In the genomic region with DNA sequence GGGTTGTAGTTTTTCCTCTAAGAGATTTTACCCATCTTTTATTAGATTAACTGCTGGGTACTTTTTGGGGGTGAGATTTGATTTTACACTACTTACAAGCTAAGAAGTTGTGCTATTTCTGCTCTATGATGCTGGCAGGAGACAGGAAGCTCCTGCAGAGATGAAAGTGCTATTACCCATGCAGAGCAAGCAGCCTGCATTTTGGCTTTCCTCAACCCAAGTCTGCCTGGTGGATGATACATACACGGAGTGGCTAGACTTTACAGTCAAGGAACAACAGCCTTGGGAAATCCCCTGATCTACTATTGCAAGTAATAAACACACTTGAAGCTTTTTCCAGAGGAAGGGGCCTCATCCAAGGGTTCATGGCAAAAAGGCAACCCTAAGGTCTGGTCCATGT, we compare ENCODE assay signal across 28 mouse cellular contexts.
A peak's percentile ranks its signal among the peaks of the same experiment; 100 is the strongest.
DNase-seq lines count a peak whose midpoint lies in the region; ATAC-seq and TF ChIP-seq lines count a peak whose summit lies in the region.
"Had no signal": no experiment of that assay in that cellular context is flagged by ENCODE, and none has a peak within 500 bp of the region (broad histone marks: within the 10 kb centered on the region; RNA-seq: fewer than 3 reads in every experiment).

No protein-coding gene starts in this region.

- DNase-seq in B cell, adult 2 months = peak; percentile 31 to 39
- peak; percentile 14 to 26 for DNase-seq in CD8-positive naive resting alpha-beta T cell, adult 2 months (ENCODE audit: low read depth in 2 of 2, low spot score in 2 of 2)
- DNase-seq in induced T-regulatory cell, adult 2 months (ENCODE audit: low read depth) = peak; percentile 22
- DNase-seq in thymus, postnatal 0 days (ENCODE audit: low spot score) = peak; percentile 52
- no peak for DNase-seq in urinary bladder, postnatal 25 days (ENCODE audit: low spot score)
- DNase-seq in midbrain, postnatal 0 days (ENCODE audit: low spot score) = no peak
- DNase-seq in heart, postnatal 14 days = no peak
- DNase-seq: adrenal gland, adult 8-10 months; cerebellum, adult 2 months; cerebellum, postnatal 25 days; gastrocnemius, postnatal 36 days; heart, postnatal 4 days; kidney, postnatal 4 days; left cerebral cortex, postnatal 4 days; midbrain, embryonic 14.5 days had no signal

- no peak overlapping the region for H3K27ac ChIP-seq in intestine, embryonic 16.5 days (ENCODE audit: low read length)
- no peak overlapping the region for H3K27ac ChIP-seq in midbrain, postnatal 0 days (ENCODE audit: low read depth, low read length)
- H3K27ac ChIP-seq: forebrain, embryonic 13.5 days; heart, embryonic 15.5 days; hindbrain, embryonic 15.5 days; kidney, embryonic 15.5 days; left cerebral cortex, adult 2 months; limb, embryonic 15.5 days; liver, embryonic 14.5 days; lung, embryonic 15.5 days; neural tube, embryonic 13.5 days had no signal

- no peak for TF ChIP-seq CTCF in midbrain, postnatal 0 days (IDR thresholded peaks at IDR 0.05)

- H3K4me3 ChIP-seq in intestine, embryonic 16.5 days (ENCODE audit: low read length) = no peak overlapping the region
- no peak overlapping the region for H3K4me3 ChIP-seq in midbrain, postnatal 0 days (ENCODE audit: low read depth, low read length)
- H3K4me3 ChIP-seq: forebrain, embryonic 13.5 days; heart, embryonic 15.5 days; hindbrain, embryonic 15.5 days; kidney, embryonic 15.5 days; left cerebral cortex, adult 2 months; limb, embryonic 15.5 days; lung, embryonic 15.5 days; neural tube, embryonic 13.5 days had no signal

- WGBS in intestine, embryonic 16.5 days = 39% methylated on average over 1 of the region's 1 CpGs
- WGBS in midbrain, postnatal 0 days = 30% methylated on average over 1 of the region's 1 CpGs

- H3K9me3 ChIP-seq in intestine, embryonic 16.5 days (ENCODE audit: control insufficient read depth, low read length) = no peaks in the 10 kb centered on the region
- H3K9me3 ChIP-seq in midbrain, postnatal 0 days (ENCODE audit: low read length) = no peaks in the 10 kb centered on the region
- H3K9me3 ChIP-seq: forebrain, embryonic 13.5 days; G1E; heart, embryonic 15.5 days; hindbrain, embryonic 15.5 days; kidney, embryonic 15.5 days; limb, embryonic 15.5 days; lung, embryonic 15.5 days; neural tube, embryonic 13.5 days had no signal

- H3K4me2 ChIP-seq in intestine, embryonic 16.5 days (ENCODE audit: low read depth, low read length) = no peak overlapping the region
- no peak overlapping the region for H3K4me2 ChIP-seq in midbrain, postnatal 0 days (ENCODE audit: low read depth, low read length, poor library complexity, severe bottlenecking)
- H3K4me2 ChIP-seq: forebrain, embryonic 13.5 days; heart, embryonic 15.5 days; hindbrain, embryonic 15.5 days; kidney, embryonic 15.5 days; limb, embryonic 15.5 days; lung, embryonic 15.5 days; neural tube, embryonic 13.5 days had no signal

- H3K4me1 ChIP-seq in intestine, embryonic 16.5 days (ENCODE audit: control insufficient read depth, insufficient read depth, low read length) = no peaks in the 10 kb centered on the region
- no peaks in the 10 kb centered on the region for H3K4me1 ChIP-seq in midbrain, postnatal 0 days (ENCODE audit: insufficient read depth, low read length)
- H3K4me1 ChIP-seq: forebrain, embryonic 13.5 days; heart, embryonic 15.5 days; hindbrain, embryonic 15.5 days; kidney, embryonic 15.5 days; limb, embryonic 15.5 days; lung, embryonic 15.5 days; neural tube, embryonic 13.5 days had no signal

- H3K27me3 ChIP-seq in intestine, embryonic 16.5 days (replicated peaks; ENCODE audit: control insufficient read depth, insufficient read depth, low read length) = no peaks in the 10 kb centered on the region
- H3K27me3 ChIP-seq in midbrain, postnatal 0 days (ENCODE audit: insufficient read depth, low read length) = no peaks in the 10 kb centered on the region
- H3K27me3 ChIP-seq: forebrain, embryonic 13.5 days; heart, embryonic 15.5 days; hindbrain, embryonic 15.5 days; kidney, embryonic 15.5 days; limb, embryonic 15.5 days; lung, embryonic 15.5 days; neural tube, embryonic 13.5 days; Patski had no signal

- intact Hi-C loops in heart, postnatal 14 days (cut with DNase I) = no loop called here

- no peak overlapping the region for H3K9ac ChIP-seq in intestine, embryonic 16.5 days (ENCODE audit: low read depth, low read length)
- no peak overlapping the region for H3K9ac ChIP-seq in midbrain, postnatal 0 days (replicated peaks; ENCODE audit: low read length, poor library complexity, severe bottlenecking)
- H3K9ac ChIP-seq: forebrain, embryonic 13.5 days; heart, embryonic 15.5 days; hindbrain, embryonic 15.5 days; kidney, embryonic 15.5 days; limb, embryonic 15.5 days; liver, embryonic 14.5 days; lung, embryonic 15.5 days; neural tube, embryonic 13.5 days had no signal

- H3K36me3 ChIP-seq in intestine, embryonic 16.5 days (ENCODE audit: control insufficient read depth, insufficient read depth, low read length) = no peaks in the 10 kb centered on the region
- no peaks in the 10 kb centered on the region for H3K36me3 ChIP-seq in midbrain, postnatal 0 days (ENCODE audit: insufficient read depth, low read length)
- H3K36me3 ChIP-seq: G1E; heart, embryonic 15.5 days; hindbrain, embryonic 15.5 days; kidney, embryonic 15.5 days; limb, embryonic 15.5 days; lung, embryonic 15.5 days; neural tube, embryonic 13.5 days had no signal

- ATAC-seq in intestine, embryonic 16.5 days = no peak
- no peak for ATAC-seq in midbrain, postnatal 0 days (ENCODE audit: low FRiP score)
- ATAC-seq: forebrain, embryonic 13.5 days; intestine, postnatal 0 days; Patski had no signal

Comparison
In these comparisons a context has a peak if more than half of its experiments do, and no peak if none do; other contexts are left out.
1. DNase-seq: peak in B cell, adult 2 months (2 of 2), CD8-positive naive resting alpha-beta T cell, adult 2 months (2 of 2), induced T-regulatory cell, adult 2 months (single experiment) and thymus, postnatal 0 days (single experiment); none in urinary bladder, postnatal 25 days (single experiment), midbrain, postnatal 0 days (single experiment) and heart, postnatal 14 days (0 of 2).